Mouse (Mus musculus) kidney, embryonic 16.5 days (tissue): Measurements from ENCODE around the gene Cs. TPM values are rescaled to one million over a fixed set of nuclear protein-coding genes. Genes with fewer than 3 reads are reported as not detected.
"Not testable (repeated sequence)": the region's sequence is repeated elsewhere in the genome, so short reads cannot be mapped to it uniquely, and the experiment has no call there.

ENCODE experiments used
- ATAC-seq: fragments of 200-750 bp; cut with Nextera tagmentation; 2 replicates; pipeline ENCODE4 v1.8.0; 2017; ENCODE audit warnings: moderate TSS enrichment; ENCODE audit not compliant: low FRiP score, low TSS enrichment
- H3K27ac ChIP-seq: fragments of 300-500 bp; sonication (generic); 2 replicates; pipeline ENCODE4 v1.5.1; 2014; ENCODE audit warnings: low read length
- H3K27me3 ChIP-seq: fragments of 300-500 bp; sonication (generic); 2 replicates; pipeline ENCODE4 v1.6.1; 2014; ENCODE audit warnings: low read length, control low read depth, mixed read lengths; ENCODE audit not compliant: insufficient read depth
- H3K36me3 ChIP-seq: fragments of 300-500 bp; sonication (generic); 2 replicates; pipeline ENCODE4 v1.6.1; 2014; ENCODE audit warnings: low read length, control low read depth, mixed read lengths; ENCODE audit not compliant: insufficient read depth
- H3K4me1 ChIP-seq: fragments of 300-500 bp; sonication (generic); 2 replicates; pipeline ENCODE4 v1.6.1; 2014; ENCODE audit warnings: low read length, control low read depth, mixed read lengths; ENCODE audit not compliant: insufficient read depth
- H3K4me2 ChIP-seq: fragments of 300-500 bp; sonication (generic); replicated peaks from 2 replicates; pipeline ENCODE4 v1.6.1; 2014; ENCODE audit warnings: low read depth, low read length
- H3K4me3 ChIP-seq: fragments of 300-500 bp; sonication (generic); 2 replicates; pipeline ENCODE4 v1.5.1; 2014; ENCODE audit warnings: mild to moderate bottlenecking, low read length
- H3K9ac ChIP-seq: fragments of 300-500 bp; sonication (generic); replicated peaks from 2 replicates; pipeline ENCODE4 v1.6.1; 2014; ENCODE audit warnings: low read length
- H3K9me3 ChIP-seq: fragments of 300-500 bp; sonication (generic); 2 replicates; pipeline ENCODE4 v1.6.1; 2016; ENCODE audit warnings: low read length, control low read depth
- WGBS: fragments of 180-500 bp; shearing (Covaris S2); extraction: QIAGEN DNeasy Blood & Tissue Kit; methylation state at CpG from one replicate; pipeline ENCODE4 v1.1.7; 2014; 5-methylcytosine and 5-hydroxymethylcytosine counted together
- polyA plus RNA-seq: library from polyadenylated mRNA; unstranded; fragments of >200 nt; fragmentation: Nextera tagmentation; extraction: Ambion mirVana; gene quantifications from 2 replicates; pipeline ENCODE4 v1.2.1, GENCODE M21; 2015

The Cs gene
- polyA plus RNA-seq, 1 experiment from 2014 or later = 244 TPM

- Histone ChIP-seq H3K9me3 (no peaks in the 10 kb centered on the region), H3K4me1 (peaks cover 13% of the 10 kb centered on the region; the same call in 1 of the 2 replicates), H3K4me3 (no peak overlapping the region), H3K4me2 (no peak overlapping the region), H3K9ac (no peak overlapping the region), H3K36me3 (peaks cover 37% of the 10 kb centered on the region), H3K27me3 (no peaks in the 10 kb centered on the region), H3K27ac (no peak overlapping the region)
- WGBS = 84% methylated on average over 10 of the region's 10 CpGs
- no peak for ATAC-seq
Observed at GRCm38 (mm10) chr10:128327610-128328009, 9.9 kb upstream of the Cs start.

DNA sequence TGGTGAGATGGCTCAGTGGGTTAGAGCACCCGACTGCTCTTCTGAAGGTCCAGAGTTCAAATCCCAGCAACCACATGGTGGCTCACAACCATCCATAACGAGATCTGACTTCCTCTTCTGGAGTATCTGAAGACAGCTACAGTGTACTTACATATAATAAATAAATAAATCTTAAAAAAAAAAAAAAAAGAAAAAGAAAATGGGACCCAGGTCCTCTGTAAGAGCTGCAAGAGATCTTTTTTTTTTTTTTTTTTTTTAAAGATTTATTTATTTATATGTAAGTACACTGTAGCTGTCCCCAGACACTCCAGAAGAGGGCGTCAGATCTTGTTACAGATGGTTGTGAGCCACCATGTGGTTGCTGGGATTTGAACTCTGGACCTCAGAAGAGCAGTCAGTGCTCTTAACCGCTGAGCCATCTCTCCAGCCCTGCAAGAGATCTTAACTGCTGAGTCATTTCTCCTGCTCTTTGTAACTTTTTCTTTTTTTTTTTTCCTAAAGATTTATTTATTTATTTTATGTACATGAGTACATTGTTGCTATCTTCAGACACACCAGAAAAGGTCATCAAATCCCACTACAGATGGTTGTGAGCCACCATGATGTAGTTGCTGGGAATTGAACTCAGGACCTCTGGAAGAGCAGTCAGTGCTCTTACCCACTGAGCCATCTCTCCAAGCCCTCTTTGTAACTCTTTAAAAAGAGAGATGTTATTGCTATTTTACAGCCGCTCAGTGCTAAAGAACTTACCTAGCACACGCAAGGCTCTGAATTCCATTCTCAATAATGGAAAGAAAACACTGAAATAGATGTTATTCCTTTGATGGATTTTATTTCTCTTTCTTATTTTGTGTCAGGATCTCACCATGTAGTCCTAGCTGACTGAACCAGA, 4.9 kb upstream of the Cs start:
- not testable (repeated sequence) for H3K9me3 ChIP-seq, H3K4me1 ChIP-seq, H3K27me3 ChIP-seq, ATAC-seq, H3K4me2 ChIP-seq, H3K4me3 ChIP-seq, H3K9ac ChIP-seq, H3K27ac ChIP-seq
- peaks cover 12% of the 10 kb centered on the region for H3K36me3 ChIP-seq
- 82% methylated on average over 5 of the region's 6 CpGs for WGBS

DNA sequence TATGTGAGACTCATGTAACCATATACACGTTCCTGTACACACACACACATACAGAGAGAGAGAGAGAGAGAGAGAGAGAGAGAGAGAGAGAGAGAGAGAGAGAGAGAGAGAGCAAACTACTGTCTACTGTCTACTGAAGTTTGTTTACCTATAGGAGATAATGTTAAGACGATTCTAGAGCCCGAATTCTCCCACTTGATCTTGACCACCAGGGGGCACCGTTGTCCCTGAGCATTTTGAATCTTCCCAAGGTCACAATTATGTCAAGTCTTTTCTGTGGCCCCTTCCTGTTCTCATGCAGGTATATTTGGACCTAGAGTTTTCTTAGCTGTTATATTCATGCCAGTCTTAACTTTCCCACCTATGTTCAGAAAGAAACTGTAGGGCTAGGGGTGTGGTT, 2.0 kb upstream of the Cs start:
- WGBS = 1% methylated on average over 4 of the region's 4 CpGs
- H3K27me3 ChIP-seq = no peaks in the 10 kb centered on the region
- H3K4me1 ChIP-seq = peaks cover 21% of the 10 kb centered on the region
- H3K27ac ChIP-seq = no peak overlapping the region
- no peak for ATAC-seq
- no peak overlapping the region for H3K4me3 ChIP-seq
- H3K36me3 ChIP-seq = no peaks in the 10 kb centered on the region
- H3K4me2 ChIP-seq = no peak overlapping the region
- no peak overlapping the region for H3K9ac ChIP-seq
- H3K9me3 ChIP-seq = no peaks in the 10 kb centered on the region

- Histone ChIP-seq H3K4me1 (peaks cover 21% of the 10 kb centered on the region), H3K4me2 (no peak overlapping the region), H3K9ac (no peak overlapping the region), H3K36me3 (no peaks in the 10 kb centered on the region), H3K27me3 (no peaks in the 10 kb centered on the region), H3K4me3 (no peak overlapping the region), H3K9me3 (no peaks in the 10 kb centered on the region), H3K27ac (no peak overlapping the region)
- no peak for ATAC-seq
- WGBS = 85% methylated on average over 3 of the region's 3 CpGs
Observed at GRCm38 (mm10) chr10:128336195-128336594, 1.3 kb upstream of the Cs start.

GRCm38 (mm10) chr10:128336597-128336996, 937 bp upstream of the Cs start:
- ATAC-seq = no peak
- 81% methylated on average over 3 of the region's 3 CpGs for WGBS
- Histone ChIP-seq H3K27me3 (no peaks in the 10 kb centered on the region), H3K36me3 (no peaks in the 10 kb centered on the region), H3K9ac (no peak overlapping the region), H3K4me1 (peaks cover 21% of the 10 kb centered on the region), H3K9me3 (no peaks in the 10 kb centered on the region), H3K4me2 (peak overlapping the region; percentile 76), H3K4me3 (peak overlapping the region; percentile 99), H3K27ac (peak overlapping the region; percentile 91; the same call in 1 of the 2 replicates)

GRCm38 (mm10) chr10:128338415-128338814, 881 bp downstream of the Cs start:
- Histone ChIP-seq H3K27ac (peak overlapping the region; percentile 93), H3K9ac (peak overlapping the region; percentile 93), H3K36me3 (no peaks in the 10 kb centered on the region), H3K27me3 (no peaks in the 10 kb centered on the region), H3K9me3 (no peaks in the 10 kb centered on the region), H3K4me3 (peak overlapping the region; percentile 99), H3K4me1 (peaks cover 21% of the 10 kb centered on the region), H3K4me2 (peak overlapping the region; percentile 76)
- no peak for ATAC-seq
- WGBS = 14% methylated on average over 5 of the region's 5 CpGs

DNA sequence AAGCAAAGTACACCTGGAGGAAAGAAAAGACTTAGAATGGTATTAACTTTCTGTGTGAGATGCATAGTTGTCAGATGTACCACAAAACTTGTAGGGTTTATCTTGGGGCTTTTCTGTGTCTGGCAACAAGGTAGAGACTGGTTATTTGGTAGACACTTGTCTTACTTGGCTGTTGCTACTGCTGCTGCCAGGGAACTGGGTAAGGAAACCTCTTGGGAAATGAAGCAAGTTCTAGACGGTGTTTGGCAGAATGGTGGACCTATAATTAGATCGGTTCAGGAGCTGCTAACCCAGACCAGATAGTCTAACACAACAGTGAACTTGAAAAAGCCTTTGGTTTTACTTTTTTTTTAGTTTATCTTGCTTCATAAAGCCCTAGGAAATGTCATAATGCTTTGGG, 1.4 kb downstream of the Cs start:
- peak overlapping the region; percentile 99 for H3K4me3 ChIP-seq
- no peaks in the 10 kb centered on the region for H3K27me3 ChIP-seq
- H3K27ac ChIP-seq = no peak overlapping the region
- H3K36me3 ChIP-seq = no peaks in the 10 kb centered on the region
- 66% methylated on average over 2 of the region's 2 CpGs for WGBS
- no peak for ATAC-seq
- H3K9me3 ChIP-seq = no peaks in the 10 kb centered on the region
- peaks cover 21% of the 10 kb centered on the region for H3K4me1 ChIP-seq
- H3K4me2 ChIP-seq = peak overlapping the region; percentile 76
- H3K9ac ChIP-seq = peak overlapping the region; percentile 93

DNA sequence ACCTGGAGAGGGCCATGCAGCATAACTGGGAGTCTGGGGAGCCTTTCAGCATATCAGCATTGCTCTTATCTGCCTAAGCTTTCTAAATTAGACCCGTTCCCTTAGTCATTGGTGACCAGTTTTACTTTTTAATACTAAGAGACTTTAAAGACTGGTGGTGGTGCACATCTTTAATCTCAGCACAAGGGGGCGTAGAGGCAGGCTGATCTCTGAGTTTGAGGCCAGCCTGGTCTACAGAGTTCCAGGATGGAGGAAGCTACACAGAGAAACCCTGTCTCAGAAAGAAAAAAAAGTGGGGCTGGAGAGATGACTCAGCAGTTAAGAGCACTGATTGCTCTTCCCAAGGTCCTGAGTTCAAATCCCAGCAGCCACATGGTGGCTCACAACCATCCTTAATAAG, 2.7 kb downstream of the Cs start:
- no peaks in the 10 kb centered on the region for H3K27me3 ChIP-seq
- no peak overlapping the region for H3K27ac ChIP-seq
- H3K4me3 ChIP-seq = no peak overlapping the region
- ATAC-seq = no peak
- WGBS = 90% methylated on average over 2 of the region's 2 CpGs
- H3K9me3 ChIP-seq = no peaks in the 10 kb centered on the region
- H3K4me1 ChIP-seq = peaks cover 30% of the 10 kb centered on the region
- no peak overlapping the region for H3K4me2 ChIP-seq
- no peaks in the 10 kb centered on the region for H3K36me3 ChIP-seq
- H3K9ac ChIP-seq = no peak overlapping the region

GRCm38 (mm10) chr10:128343436-128343835, 5.9 kb downstream of the Cs start:
- ATAC-seq = no peak
- H3K4me3 ChIP-seq = no peak overlapping the region
- no peaks in the 10 kb centered on the region for H3K9me3 ChIP-seq
- WGBS = 97% methylated on average over 1 of the region's 1 CpGs
- no peaks in the 10 kb centered on the region for H3K36me3 ChIP-seq
- H3K27ac ChIP-seq = no peak overlapping the region
- H3K4me1 ChIP-seq = peaks cover 20% of the 10 kb centered on the region
- no peak overlapping the region for H3K9ac ChIP-seq
- H3K27me3 ChIP-seq = no peaks in the 10 kb centered on the region
- no peak overlapping the region for H3K4me2 ChIP-seq

DNA sequence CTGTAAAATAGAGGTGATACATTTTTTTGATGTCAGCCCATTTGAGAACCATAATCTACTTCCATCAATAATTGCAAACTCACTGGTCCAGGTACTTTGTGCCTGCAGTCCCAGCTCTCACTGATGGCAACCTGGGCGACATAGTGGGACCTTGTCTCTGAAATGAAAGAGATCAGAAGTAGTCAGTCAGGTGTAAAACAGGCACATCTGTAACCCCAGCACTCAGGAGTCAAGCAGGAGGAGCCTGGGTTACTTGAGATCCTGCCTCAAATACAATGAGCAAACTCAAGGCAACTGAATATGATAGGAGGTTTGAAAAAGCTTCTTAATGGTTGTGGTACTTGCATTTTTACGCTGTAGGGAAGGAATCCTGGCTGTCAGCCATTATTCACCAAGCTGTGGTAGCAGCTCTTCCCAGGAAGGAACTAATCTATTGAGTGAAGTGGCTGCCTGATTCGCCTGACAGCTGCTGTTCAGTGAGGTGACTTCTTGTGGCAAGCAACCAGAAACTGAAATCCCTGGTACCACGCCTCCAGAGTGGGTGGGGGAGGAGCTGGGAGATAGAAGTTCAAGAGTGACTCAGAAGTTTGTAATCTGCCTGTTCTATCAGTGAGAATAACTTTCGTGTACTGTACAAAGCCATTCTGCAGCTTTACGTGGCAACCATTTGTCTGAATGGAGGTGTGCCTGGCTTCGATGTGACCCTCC, 7.2 kb downstream of the Cs start:
- H3K9me3 ChIP-seq = no peaks in the 10 kb centered on the region
- H3K4me3 ChIP-seq = 0 out of 2 replicates have a peak overlapping the region, but pooled peaks have one; percentile 2
- 32% methylated on average over 7 of the region's 7 CpGs for WGBS
- peak overlapping the region; percentile 80 for H3K27ac ChIP-seq
- H3K4me2 ChIP-seq = peak overlapping the region; percentile 23; the same call in 1 of the 2 replicates
- H3K36me3 ChIP-seq = no peaks in the 10 kb centered on the region
- peaks cover 9% of the 10 kb centered on the region for H3K4me1 ChIP-seq
- ATAC-seq = peak; percentile 65
- H3K27me3 ChIP-seq = no peaks in the 10 kb centered on the region
- peak overlapping the region; percentile 12 for H3K9ac ChIP-seq
